Mouse (Mus musculus) heart, embryonic 13.5 days (tissue): ENCODE data around the gene Ap5b1. TPM values are rescaled to one million over a fixed set of nuclear protein-coding genes. Genes with fewer than 3 reads are reported as not detected.

Experiments used
- ATAC-seq: fragments of 200-750 bp; cut with Nextera tagmentation; 2 replicates; pipeline ENCODE4 v1.8.0; 2017; ENCODE audit warnings: moderate TSS enrichment; ENCODE audit not compliant: insufficient number of reproducible peaks, low FRiP score, low TSS enrichment; ENCODE audit errors: extremely low read depth
- H3K27ac ChIP-seq: fragments of 300-500 bp; sonication (generic); replicated peaks from 2 replicates; pipeline ENCODE4 v1.5.1; 2015; ENCODE audit warnings: moderate library complexity, mild to moderate bottlenecking, inconsistent platforms
- H3K27me3 ChIP-seq: fragments of 300-500 bp; sonication (generic); replicated peaks from 2 replicates; pipeline ENCODE4 v1.6.1; 2015; ENCODE audit warnings: mild to moderate bottlenecking, inconsistent platforms
- H3K36me3 ChIP-seq: fragments of 300-500 bp; sonication (generic); 2 replicates; pipeline ENCODE4 v1.6.1; 2015; ENCODE audit warnings: mild to moderate bottlenecking, inconsistent platforms
- H3K4me1 ChIP-seq: fragments of 300-500 bp; sonication (generic); 2 replicates; pipeline ENCODE4 v1.6.1; 2015; ENCODE audit warnings: inconsistent platforms
- H3K4me2 ChIP-seq: fragments of 300-500 bp; sonication (generic); 2 replicates; pipeline ENCODE4 v1.6.1; 2015; ENCODE audit warnings: inconsistent platforms, mild to moderate bottlenecking, moderate library complexity
- H3K4me3 ChIP-seq: fragments of 300-500 bp; sonication (generic); 2 replicates; pipeline ENCODE4 v1.5.1; 2015; ENCODE audit warnings: moderate library complexity, mild to moderate bottlenecking, inconsistent platforms
- H3K9ac ChIP-seq: fragments of 300-500 bp; sonication (generic); 2 replicates; pipeline ENCODE4 v1.6.1; 2015; ENCODE audit warnings: inconsistent platforms, mild to moderate bottlenecking, moderate library complexity
- H3K9me3 ChIP-seq: fragments of 300-500 bp; sonication (generic); 2 replicates; pipeline ENCODE4 v1.6.1; 2016; ENCODE audit warnings: inconsistent platforms
- WGBS: fragments of 180-500 bp; shearing (Covaris S2); methylation state at CpG from one replicate; pipeline ENCODE4 v1.1.7; 2015; ENCODE audit warnings: mixed read lengths; 5-methylcytosine and 5-hydroxymethylcytosine counted together
- polyA plus RNA-seq: library from polyadenylated mRNA; unstranded; fragments of >200 nt; fragmentation: Nextera tagmentation; extraction: Ambion mirVana; gene quantifications from 2 replicates; pipeline ENCODE4 v1.2.1, GENCODE M21; 2015

Ap5b1 gene
- polyA plus RNA-seq, 1 experiment from 2014 or later, result 2.7 TPM

- peaks cover 9% of the 10 kb centered on the region; the same call in 1 of the 2 replicates for H3K27me3 ChIP-seq
- H3K27ac ChIP-seq, result no peak overlapping the region
- H3K4me1 ChIP-seq, result peaks cover 15% of the 10 kb centered on the region
- peaks cover 16% of the 10 kb centered on the region for H3K36me3 ChIP-seq
- H3K9me3 ChIP-seq, result no peaks in the 10 kb centered on the region
- no peak overlapping the region for H3K4me3 ChIP-seq
- no peak overlapping the region for H3K9ac ChIP-seq
- no peak for ATAC-seq
- WGBS, result 65% methylated on average over 4 of the region's 4 CpGs
- no peak overlapping the region for H3K4me2 ChIP-seq
Measured at GRCm38 (mm10) chr19:5599224-5599623, 31.4 kb downstream of the Ap5b1 start.

DNA sequence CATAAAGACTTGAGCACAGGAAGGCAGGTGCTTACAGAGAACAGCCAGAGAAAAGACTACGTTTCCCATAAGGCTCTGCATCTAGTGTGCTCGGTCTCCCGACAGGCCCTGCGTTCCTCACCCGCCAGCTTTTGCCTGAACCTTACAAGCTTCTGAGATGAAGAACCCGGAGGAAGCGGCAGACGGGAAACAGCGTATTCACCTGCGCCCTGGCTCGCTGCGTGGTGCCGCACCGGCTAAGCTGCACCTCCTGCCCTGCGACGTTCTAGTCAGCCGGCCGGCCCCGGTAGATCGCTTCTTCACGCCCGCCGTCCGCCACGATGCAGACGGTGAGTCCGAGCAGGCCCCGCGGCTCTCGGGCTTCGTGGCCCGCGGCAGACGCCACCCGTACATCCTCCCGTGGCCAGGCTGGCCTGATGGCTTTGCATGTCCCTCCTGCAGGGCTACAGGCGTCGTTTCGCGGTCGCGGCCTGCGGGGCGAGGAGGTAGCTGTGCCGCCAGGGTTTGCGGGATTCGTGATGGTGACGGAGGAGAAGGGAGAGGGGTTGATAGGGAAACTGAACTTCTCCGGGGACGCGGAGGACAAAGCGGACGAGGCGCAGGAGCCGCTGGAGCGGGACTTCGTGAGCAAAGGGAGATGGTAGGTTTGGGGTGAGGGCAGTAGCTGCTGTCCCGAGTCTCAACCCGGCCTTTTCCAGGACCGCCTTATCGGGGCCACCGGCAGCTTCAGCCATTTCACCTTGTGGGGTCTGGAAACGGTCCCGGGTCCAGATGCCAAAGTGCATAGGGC, 34.1 kb downstream of the Ap5b1 start, which contains the start of gene Rnaseh2c:
Gene Rnaseh2c, plus strand, starts transcription at position 122 of the 790 bp plus-strand sequence.
- Histone ChIP-seq H3K4me1 (peaks cover 20% of the 10 kb centered on the region), H3K9ac (peak within 1 kb of the TSS; percentile 90), H3K27me3 (peaks cover 9% of the 10 kb centered on the region; the same call in 1 of the 2 replicates), H3K36me3 (peaks cover 43% of the 10 kb centered on the region), H3K4me2 (peak within 1 kb of the TSS; percentile 96), H3K9me3 (no peaks in the 10 kb centered on the region), H3K27ac (peak within 1 kb of the TSS; percentile 83), H3K4me3 (peak within 1 kb of the TSS; percentile 81)
- ATAC-seq, result peak; percentile 23; the same call in 1 of the 2 replicates
- WGBS, result under 1% methylated on average over 64 of the region's 64 CpGs

GRCm38 (mm10) chr19:5603664-5604063, 35.8 kb downstream of the Ap5b1 start:
- Histone ChIP-seq H3K9ac (0 out of 2 replicates have a peak overlapping the region, but pooled peaks have one; percentile 14), H3K27me3 (0 out of 2 replicates have a peak, but pooled peaks cover 2% of the 10 kb centered on the region), H3K36me3 (peaks cover 60% of the 10 kb centered on the region), H3K4me1 (peaks cover 26% of the 10 kb centered on the region), H3K4me3 (no peak overlapping the region), H3K4me2 (no peak overlapping the region), H3K9me3 (no peaks in the 10 kb centered on the region), H3K27ac (no peak overlapping the region)
- no peak for ATAC-seq
- 90% methylated on average over 7 of the region's 7 CpGs for WGBS

DNA sequence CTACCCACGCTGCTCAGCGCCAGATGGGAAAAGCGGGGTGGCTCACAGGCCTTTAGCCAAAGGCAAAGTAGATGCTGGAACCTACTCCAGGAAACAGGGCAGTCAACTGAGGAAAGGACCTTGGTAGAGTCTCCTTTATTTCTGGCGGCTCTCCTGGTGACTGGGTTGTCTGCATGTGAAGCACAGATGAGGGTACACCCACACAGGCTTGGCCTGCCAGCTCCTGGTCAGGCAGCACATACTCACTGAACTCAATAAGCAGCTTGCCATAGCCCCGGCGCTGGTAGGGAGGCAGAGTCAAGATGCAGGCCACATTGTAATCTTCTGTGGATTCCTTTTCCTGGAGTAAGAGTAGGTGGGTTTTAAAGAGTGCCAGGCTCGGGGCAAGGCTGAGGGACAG, 37.3 kb downstream of the Ap5b1 start:
- Histone ChIP-seq H3K36me3 (peaks cover 64% of the 10 kb centered on the region), H3K27ac (no peak overlapping the region), H3K4me3 (no peak overlapping the region), H3K9ac (peak overlapping the region; percentile 10; the same call in 1 of the 2 replicates), H3K27me3 (no peaks in the 10 kb centered on the region), H3K4me1 (peaks cover 34% of the 10 kb centered on the region), H3K9me3 (no peaks in the 10 kb centered on the region), H3K4me2 (no peak overlapping the region)
- ATAC-seq, result no peak
- 88% methylated on average over 7 of the region's 7 CpGs for WGBS

DNA sequence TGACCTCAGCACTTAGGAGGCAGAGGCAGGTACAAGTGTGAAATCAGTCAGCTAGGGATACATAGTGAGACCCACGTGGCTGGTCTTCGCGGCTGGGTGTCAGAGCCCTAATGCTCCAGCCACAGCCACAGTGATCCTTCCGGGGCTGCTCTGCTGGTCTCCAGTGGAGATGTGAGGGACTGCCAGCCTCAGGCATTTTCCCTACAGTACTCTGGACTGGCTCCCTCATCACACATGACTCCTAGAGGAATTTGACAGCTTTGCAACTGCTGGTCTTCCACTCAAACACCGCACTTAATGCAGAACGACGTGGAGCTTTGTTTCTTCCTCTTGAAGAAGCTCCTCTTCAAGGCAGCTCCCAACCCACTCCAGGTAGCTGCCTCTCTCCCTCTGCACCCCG, 38.4 kb downstream of the Ap5b1 start:
- Histone ChIP-seq H3K27me3 (no peaks in the 10 kb centered on the region), H3K4me3 (no peak overlapping the region), H3K4me2 (no peak overlapping the region), H3K9me3 (no peaks in the 10 kb centered on the region), H3K27ac (no peak overlapping the region), H3K9ac (peak overlapping the region; percentile 33; the same call in 1 of the 2 replicates), H3K4me1 (peaks cover 42% of the 10 kb centered on the region), H3K36me3 (peaks cover 64% of the 10 kb centered on the region)
- 68% methylated on average over 8 of the region's 8 CpGs for WGBS
- no peak for ATAC-seq

DNA sequence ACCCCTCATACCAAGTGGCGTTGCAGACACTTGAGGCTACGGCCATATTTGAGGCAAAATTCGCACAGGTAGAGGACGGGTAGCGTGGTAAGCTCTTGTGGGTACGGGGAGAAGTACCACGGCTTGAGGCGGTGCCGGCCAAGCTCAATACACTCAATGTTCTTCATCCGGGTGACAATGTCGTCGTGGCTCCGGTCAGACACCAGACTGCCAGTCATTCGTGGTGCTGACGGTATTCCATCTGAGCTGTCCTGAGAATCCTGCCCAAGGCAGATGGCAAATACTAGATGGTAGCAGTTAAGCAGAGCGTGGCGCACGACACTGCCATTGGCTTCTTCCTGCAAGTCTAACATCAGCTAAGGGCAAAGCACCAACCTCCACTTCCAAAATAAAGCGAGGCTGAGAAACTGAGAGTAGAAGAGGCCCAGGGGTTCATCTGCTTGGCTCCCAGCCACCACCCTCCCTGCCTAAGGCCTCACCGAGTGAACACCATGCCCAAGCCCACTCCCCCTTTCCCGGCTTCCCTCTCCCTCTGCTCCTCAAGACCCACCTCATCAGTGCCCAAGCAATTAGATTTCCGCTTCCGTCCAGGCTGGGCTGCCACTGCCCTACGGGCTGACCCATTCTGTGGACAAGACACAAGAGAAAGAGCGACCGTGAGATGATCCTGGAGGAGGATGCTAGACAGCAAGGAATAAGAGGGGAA, 40.0 kb downstream of the Ap5b1 start:
- no peak overlapping the region for H3K4me3 ChIP-seq
- WGBS, result 94% methylated on average over 26 of the region's 26 CpGs
- peaks cover 62% of the 10 kb centered on the region for H3K36me3 ChIP-seq
- no peak for ATAC-seq
- no peaks in the 10 kb centered on the region for H3K27me3 ChIP-seq
- H3K4me1 ChIP-seq, result peaks cover 35% of the 10 kb centered on the region
- H3K9ac ChIP-seq, result no peak overlapping the region
- no peaks in the 10 kb centered on the region for H3K9me3 ChIP-seq
- no peak overlapping the region for H3K27ac ChIP-seq
- no peak overlapping the region for H3K4me2 ChIP-seq

DNA sequence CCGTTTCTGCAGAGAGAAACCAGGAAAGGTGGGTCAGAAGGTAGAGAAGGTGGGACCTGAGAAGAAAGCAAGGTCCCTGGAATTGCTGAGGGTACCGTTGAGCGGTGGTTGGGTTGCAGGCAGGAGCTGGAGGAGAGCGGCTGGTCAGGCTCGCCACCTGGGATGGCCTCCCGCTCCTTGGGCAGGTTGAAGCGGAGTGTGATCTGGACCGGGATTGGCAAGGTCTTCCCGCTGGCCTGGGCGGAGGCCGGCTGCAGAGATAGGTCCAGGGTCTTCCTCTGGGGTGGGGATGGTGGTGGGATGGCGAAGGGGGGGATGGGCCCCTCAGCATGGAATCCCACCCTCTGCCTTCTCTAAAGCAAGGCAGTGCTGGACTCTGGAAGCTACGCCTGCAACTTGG, 40.9 kb downstream of the Ap5b1 start:
- H3K9ac ChIP-seq, result peak overlapping the region; percentile 86
- peaks cover 53% of the 10 kb centered on the region for H3K36me3 ChIP-seq
- ATAC-seq, result no peak
- peak overlapping the region; percentile 71 for H3K4me3 ChIP-seq
- WGBS, result 93% methylated on average over 13 of the region's 13 CpGs
- peaks cover 27% of the 10 kb centered on the region for H3K4me1 ChIP-seq
- no peaks in the 10 kb centered on the region for H3K9me3 ChIP-seq
- peak overlapping the region; percentile 96 for H3K27ac ChIP-seq
- H3K27me3 ChIP-seq, result peaks cover 4% of the 10 kb centered on the region; the same call in 1 of the 2 replicates
- H3K4me2 ChIP-seq, result peak overlapping the region; percentile 88

GRCm38 (mm10) chr19:5609171-5609546, 41.3 kb downstream of the Ap5b1 start:
- ATAC-seq, result 0 out of 2 replicates have a peak, but pooled peaks have one; percentile 14
- peak overlapping the region; percentile 88 for H3K4me2 ChIP-seq
- H3K36me3 ChIP-seq, result peaks cover 49% of the 10 kb centered on the region
- H3K4me1 ChIP-seq, result peaks cover 27% of the 10 kb centered on the region
- H3K9me3 ChIP-seq, result no peaks in the 10 kb centered on the region
- peaks cover 4% of the 10 kb centered on the region; the same call in 1 of the 2 replicates for H3K27me3 ChIP-seq
- WGBS, result 53% methylated on average over 10 of the region's 10 CpGs
- peak overlapping the region; percentile 96 for H3K27ac ChIP-seq
- peak overlapping the region; percentile 86 for H3K9ac ChIP-seq
- peak overlapping the region; percentile 71 for H3K4me3 ChIP-seq

DNA sequence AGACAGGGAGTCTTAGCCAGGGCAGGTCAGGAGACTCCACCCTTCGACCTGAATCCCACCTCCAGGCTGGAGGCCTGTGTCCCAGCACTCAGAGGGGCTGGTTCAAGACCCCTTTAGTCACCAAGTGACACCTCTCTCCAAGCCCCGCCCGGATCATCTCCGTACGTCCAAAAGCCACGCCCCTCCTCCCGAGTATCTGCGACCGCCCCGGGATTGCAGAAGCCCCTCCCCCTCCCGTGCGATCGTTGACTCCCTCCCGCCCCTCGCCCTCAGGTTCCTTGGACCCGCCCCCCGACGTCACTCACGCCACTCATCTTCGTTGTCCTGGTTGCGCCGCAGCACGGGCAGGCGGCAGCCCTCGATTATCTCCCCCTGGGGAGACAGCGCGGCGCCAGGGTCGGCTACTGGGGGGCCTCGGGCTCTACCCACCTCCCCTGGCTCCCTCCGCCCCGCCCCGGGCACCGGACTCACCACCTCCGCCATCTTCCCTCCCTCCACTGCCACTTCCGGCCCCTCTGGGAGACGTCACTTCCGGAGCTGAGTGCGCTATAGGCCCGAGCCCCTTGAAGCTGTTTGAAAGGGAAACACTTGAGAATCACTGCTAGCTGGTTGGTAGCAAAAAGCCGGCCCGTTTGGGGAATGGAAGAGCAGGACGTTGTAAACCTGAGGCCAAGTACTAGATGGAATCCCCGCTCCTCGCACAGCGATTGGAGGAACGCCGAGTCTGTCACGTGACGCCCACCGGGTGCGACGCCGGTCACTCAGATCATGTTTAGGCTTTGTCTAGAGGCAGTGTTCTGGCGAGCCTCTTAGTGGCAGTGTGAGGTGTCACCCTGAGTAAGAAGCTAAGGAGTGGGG, 42.0 kb downstream of the Ap5b1 start, which contains the start of gene Kat5:
Gene Kat5, minus strand, starts transcription at position 691 of the 858 bp plus-strand sequence.
- H3K27me3 ChIP-seq, result peaks cover 4% of the 10 kb centered on the region; the same call in 1 of the 2 replicates
- peak within 1 kb of the TSS; percentile 88 for H3K4me2 ChIP-seq
- H3K4me1 ChIP-seq, result peaks cover 27% of the 10 kb centered on the region
- WGBS, result 2% methylated on average over 52 of the region's 55 CpGs
- H3K9me3 ChIP-seq, result no peaks in the 10 kb centered on the region
- ATAC-seq, result peak; percentile 83
- peaks cover 43% of the 10 kb centered on the region for H3K36me3 ChIP-seq
- peak within 1 kb of the TSS; percentile 71 for H3K4me3 ChIP-seq
- peak within 1 kb of the TSS; percentile 96 for H3K27ac ChIP-seq
- H3K9ac ChIP-seq, result peak within 1 kb of the TSS; percentile 86

GRCm38 (mm10) chr19:5611973-5612372, 44.1 kb downstream of the Ap5b1 start:
- H3K4me3 ChIP-seq, result no peak overlapping the region
- H3K36me3 ChIP-seq, result peaks cover 21% of the 10 kb centered on the region
- no peak overlapping the region for H3K9ac ChIP-seq
- ATAC-seq, result no peak
- WGBS, result 75% methylated on average over 1 of the region's 1 CpGs
- H3K27ac ChIP-seq, result no peak overlapping the region
- H3K9me3 ChIP-seq, result no peaks in the 10 kb centered on the region
- H3K4me2 ChIP-seq, result no peak overlapping the region
- peaks cover 14% of the 10 kb centered on the region; the same call in 1 of the 2 replicates for H3K27me3 ChIP-seq
- H3K4me1 ChIP-seq, result peaks cover 22% of the 10 kb centered on the region
